Mouse (Mus musculus) erythroblast, embryonic 14.5 days (primary cell): ENCODE measurements at regions not wholly inside any gene's neighbourhood (a gene's known extent, or its start where the extent isn't known, plus 50 kb on each side); places are given as distances from the start of the nearest gene placed in this dataset.

Source experiments
- H3K27me3 ChIP-seq: 2 replicates; pipeline ENCODE4 v1.6.1; 2012; ENCODE audit warnings: inconsistent platforms; ENCODE audit not compliant: control insufficient read depth
- H3K36me3 ChIP-seq: 2 replicates; pipeline ENCODE4 v1.6.1; 2012; ENCODE audit warnings: mild to moderate bottlenecking, inconsistent platforms; ENCODE audit not compliant: control insufficient read depth
- H3K4me1 ChIP-seq: 2 replicates; pipeline ENCODE4 v1.6.1; 2012; ENCODE audit warnings: inconsistent platforms; ENCODE audit not compliant: control insufficient read depth
- H3K4me3 ChIP-seq: replicated peaks from 2 replicates; pipeline ENCODE3; 2012; ENCODE audit warnings: moderate library complexity, mild to moderate bottlenecking, inconsistent platforms
- H3K9me3 ChIP-seq: 2 replicates; pipeline ENCODE4 v1.6.1; 2012; ENCODE audit warnings: low read length, inconsistent platforms, mixed read lengths; ENCODE audit not compliant: control insufficient read depth
- GATA1 ChIP-seq: IDR thresholded peaks from 2 replicates; pipeline ENCODE4 v1.6.1; 2012; ENCODE audit warnings: low read length, inconsistent platforms, mixed read lengths
- TAL1 ChIP-seq: IDR thresholded peaks from 3 replicates; pipeline ENCODE4 v1.6.1; 2012; ENCODE audit warnings: low read length, inconsistent platforms, mixed read lengths

GRCm38 (mm10) chr4:110119874-110120273, 142.0 kb downstream of the Dmrta2 start:
- no peak for TF ChIP-seq GATA1
- TF ChIP-seq TAL1 = no peak
- no peak overlapping the region for H3K4me3 ChIP-seq
- H3K4me1 ChIP-seq = no peaks in the 10 kb centered on the region
- no peaks in the 10 kb centered on the region for H3K36me3 ChIP-seq
- no peaks in the 10 kb centered on the region for H3K9me3 ChIP-seq
- no peaks in the 10 kb centered on the region for H3K27me3 ChIP-seq

GRCm38 (mm10) chr4:110120761-110121160, 142.9 kb downstream of the Dmrta2 start:
- H3K4me3 ChIP-seq = no peak overlapping the region
- H3K36me3 ChIP-seq = no peaks in the 10 kb centered on the region
- H3K4me1 ChIP-seq = no peaks in the 10 kb centered on the region
- H3K9me3 ChIP-seq = no peaks in the 10 kb centered on the region
- TF ChIP-seq TAL1 = no peak
- TF ChIP-seq GATA1 = no peak
- no peaks in the 10 kb centered on the region for H3K27me3 ChIP-seq

GRCm38 (mm10) chr4:110121447-110121846, 143.6 kb downstream of the Dmrta2 start:
- no peak for TF ChIP-seq TAL1
- no peak for TF ChIP-seq GATA1
- Histone ChIP-seq H3K27me3 (no peaks in the 10 kb centered on the region), H3K4me1 (no peaks in the 10 kb centered on the region), H3K9me3 (no peaks in the 10 kb centered on the region), H3K36me3 (no peaks in the 10 kb centered on the region), H3K4me3 (no peak overlapping the region)

GRCm38 (mm10) chr4:110125067-110125784, 147.4 kb downstream of the Dmrta2 start:
- TF ChIP-seq GATA1 (no peak), TAL1 (no peak)
- H3K4me1 ChIP-seq = no peaks in the 10 kb centered on the region
- no peaks in the 10 kb centered on the region for H3K9me3 ChIP-seq
- no peaks in the 10 kb centered on the region for H3K36me3 ChIP-seq
- H3K4me3 ChIP-seq = no peak overlapping the region
- no peaks in the 10 kb centered on the region for H3K27me3 ChIP-seq

GRCm38 (mm10) chr4:110127941-110128520, 150.2 kb downstream of the Dmrta2 start:
- TF ChIP-seq TAL1 (no peak), GATA1 (no peak)
- Histone ChIP-seq H3K9me3 (no peaks in the 10 kb centered on the region), H3K36me3 (no peaks in the 10 kb centered on the region), H3K4me3 (no peak overlapping the region), H3K4me1 (no peaks in the 10 kb centered on the region), H3K27me3 (no peaks in the 10 kb centered on the region)

- H3K4me3 ChIP-seq = no peak overlapping the region
- no peaks in the 10 kb centered on the region for H3K36me3 ChIP-seq
- H3K9me3 ChIP-seq = no peaks in the 10 kb centered on the region
- H3K4me1 ChIP-seq = no peaks in the 10 kb centered on the region
- no peaks in the 10 kb centered on the region for H3K27me3 ChIP-seq
- no peak for TF ChIP-seq GATA1
- TF ChIP-seq TAL1 = no peak
Measured at GRCm38 (mm10) chr4:110128918-110129317, 151.1 kb downstream of the Dmrta2 start.

- TF ChIP-seq TAL1 (no peak), GATA1 (no peak)
- H3K4me3 ChIP-seq = no peak overlapping the region
- H3K36me3 ChIP-seq = no peaks in the 10 kb centered on the region
- no peaks in the 10 kb centered on the region for H3K9me3 ChIP-seq
- no peaks in the 10 kb centered on the region for H3K4me1 ChIP-seq
- no peaks in the 10 kb centered on the region for H3K27me3 ChIP-seq
Measured at GRCm38 (mm10) chr4:110129518-110129917, 151.7 kb downstream of the Dmrta2 start.

GRCm38 (mm10) chr4:110132061-110132460, 154.2 kb downstream of the Dmrta2 start:
- Histone ChIP-seq H3K27me3 (no peaks in the 10 kb centered on the region), H3K36me3 (no peaks in the 10 kb centered on the region), H3K4me1 (no peaks in the 10 kb centered on the region), H3K4me3 (no peak overlapping the region), H3K9me3 (no peaks in the 10 kb centered on the region)
- TF ChIP-seq TAL1 (no peak), GATA1 (no peak)

GRCm38 (mm10) chr4:110134036-110134435, 156.2 kb downstream of the Dmrta2 start:
- Histone ChIP-seq H3K4me3 (no peak overlapping the region), H3K9me3 (no peaks in the 10 kb centered on the region), H3K36me3 (no peaks in the 10 kb centered on the region), H3K27me3 (no peaks in the 10 kb centered on the region), H3K4me1 (no peaks in the 10 kb centered on the region)
- no peak for TF ChIP-seq GATA1
- TF ChIP-seq TAL1 = no peak
